Mouse (Mus musculus): ENCODE data around the gene 1700021F05Rik. TPM values are rescaled to one million over a fixed set of nuclear protein-coding genes. Genes with fewer than 3 reads are reported as not detected.
"Not testable (repeated sequence)": the region's sequence is repeated elsewhere in the genome, so short reads cannot be mapped to it uniquely, and the experiment has no call there.

1700021F05Rik gene
- polyA plus RNA-seq, 1 experiment from 2014 or later = 40.1 TPM

DNA sequence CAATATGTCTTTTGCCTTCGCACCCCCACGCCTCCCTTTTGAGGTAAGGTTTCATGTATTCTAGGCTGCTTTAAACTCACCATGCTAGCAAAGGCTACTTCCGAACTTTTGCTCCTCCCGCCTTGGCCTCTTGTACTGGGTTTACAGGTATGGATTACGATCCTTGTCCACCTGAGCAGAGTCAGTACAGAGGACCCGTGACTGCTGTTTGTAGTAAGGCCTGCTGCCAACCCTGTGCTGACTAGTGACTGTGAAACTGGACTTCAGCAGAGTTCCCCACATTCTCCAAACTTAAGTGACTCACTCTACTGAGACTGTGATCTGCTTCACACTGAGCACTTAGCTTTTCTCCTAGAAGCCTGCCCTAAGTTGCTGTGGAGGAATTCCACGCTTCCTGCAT, 3.1 kb downstream of the 1700021F05Rik start:
- no peak for DNase-seq

DNA sequence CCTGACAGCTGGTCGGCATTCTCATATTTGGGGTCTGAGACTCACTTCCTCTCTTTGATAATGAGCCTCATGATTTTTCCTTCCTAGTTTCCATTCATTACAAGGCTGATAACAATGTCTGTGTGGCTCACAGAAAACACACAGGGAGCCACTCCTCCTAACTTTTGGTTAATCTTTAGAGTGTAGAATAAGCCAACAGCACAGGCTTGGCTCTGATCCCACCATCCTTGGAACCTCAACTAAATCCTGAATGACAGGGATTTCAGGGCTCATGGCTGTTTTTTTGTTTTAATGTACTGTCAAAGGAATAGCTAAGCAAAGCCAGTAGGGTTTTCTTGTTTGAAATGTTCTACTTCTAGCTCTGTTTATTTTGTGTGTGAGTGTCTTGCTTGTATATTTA, 6.4 kb downstream of the 1700021F05Rik start:
- H3K27me3 ChIP-seq = no peaks in the 10 kb centered on the region
- no peak overlapping the region for H3K9ac ChIP-seq
- DNase-seq = no peak
- no peak overlapping the region for H3K4me3 ChIP-seq (replicated peaks)
- 30% methylated on average over 1 of the region's 1 CpGs for WGBS (ENCODE audit: insufficient replicate concordance)
- H3K36me3 ChIP-seq = peaks cover 43% of the 10 kb centered on the region
- ATAC-seq (ENCODE audit: low read depth) = no peak
- no peak overlapping the region for H3K4me2 ChIP-seq
- H3K27ac ChIP-seq = no peak overlapping the region
- no peaks in the 10 kb centered on the region for H3K9me3 ChIP-seq (replicated peaks)
- peaks cover 12% of the 10 kb centered on the region for H3K4me1 ChIP-seq (replicated peaks)

More for the DNA sequence above, 3.1 kb downstream of the 1700021F05Rik start:
- Histone ChIP-seq H3K27ac (peak overlapping the region; percentile 54), H3K9me3 (replicated peaks) (no peaks in the 10 kb centered on the region), H3K4me1 (replicated peaks) (peaks cover 28% of the 10 kb centered on the region), H3K9ac (no peak overlapping the region), H3K27me3 (no peaks in the 10 kb centered on the region), H3K4me2 (no peak overlapping the region), H3K4me3 (replicated peaks) (no peak overlapping the region), H3K36me3 (peaks cover 12% of the 10 kb centered on the region)
- 83% methylated on average over 7 of the region's 7 CpGs for WGBS (ENCODE audit: insufficient replicate concordance)
- no peak for ATAC-seq (ENCODE audit: low read depth)

DNA sequence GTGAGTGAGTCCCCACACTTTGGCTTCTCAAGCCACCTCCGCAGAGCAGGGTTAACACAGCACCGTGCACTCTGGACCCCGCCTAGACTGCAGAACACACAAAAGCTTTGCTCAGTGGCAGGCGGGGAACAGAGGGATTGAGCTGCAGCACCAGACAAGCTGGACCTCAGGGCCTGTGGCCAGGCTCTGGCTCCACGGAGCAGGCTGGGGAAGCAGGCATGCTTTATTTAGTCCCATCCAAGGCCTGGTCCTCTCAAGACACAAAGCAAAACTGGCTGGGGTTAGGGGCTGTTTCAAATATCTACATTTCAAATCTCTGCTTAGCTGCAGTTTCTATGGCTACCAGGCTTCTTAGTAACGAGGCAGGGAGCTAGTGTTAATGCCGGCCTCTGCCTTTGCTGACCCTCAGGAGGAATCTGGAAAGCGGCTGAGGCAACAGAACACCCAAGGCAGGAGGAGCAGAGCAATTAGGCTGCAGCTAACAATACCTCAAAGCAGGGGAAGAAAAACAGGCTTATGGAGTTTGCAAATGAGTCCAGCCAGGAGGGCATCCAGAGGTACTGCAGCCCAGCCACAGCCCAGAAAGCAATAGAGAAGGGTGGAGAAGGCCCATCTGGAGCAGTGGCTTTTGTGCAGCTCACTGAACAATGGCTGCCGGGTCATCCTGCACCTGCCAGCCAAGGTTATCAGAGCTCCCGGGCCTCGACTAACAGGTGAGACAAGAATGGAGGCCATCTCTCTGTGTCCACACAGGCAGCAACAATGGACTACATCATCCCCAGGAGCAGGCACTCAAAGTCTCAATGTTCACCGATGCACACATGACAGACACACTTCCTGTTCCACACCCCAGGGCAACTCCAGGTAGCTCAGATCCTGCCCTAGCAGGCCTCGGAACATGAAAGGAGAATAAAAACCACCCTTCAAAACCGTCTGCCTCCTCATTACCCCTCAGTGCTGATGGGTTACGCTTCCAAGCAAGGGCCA, 13.2 kb downstream of the 1700021F05Rik start:
- Histone ChIP-seq H3K4me3 (replicated peaks) (no peak overlapping the region), H3K36me3 (peaks cover 68% of the 10 kb centered on the region), H3K27ac (no peak overlapping the region), H3K27me3 (no peaks in the 10 kb centered on the region), H3K9ac (no peak overlapping the region), H3K4me2 (no peak overlapping the region), H3K4me1 (replicated peaks) (peaks cover 17% of the 10 kb centered on the region; the same call in 1 of the 2 replicates), H3K9me3 (replicated peaks) (no peaks in the 10 kb centered on the region)
- WGBS (ENCODE audit: insufficient replicate concordance) = 58% methylated on average over 15 of the region's 15 CpGs
- peak; percentile 72 for ATAC-seq (ENCODE audit: low read depth)
- no peak for DNase-seq

DNA sequence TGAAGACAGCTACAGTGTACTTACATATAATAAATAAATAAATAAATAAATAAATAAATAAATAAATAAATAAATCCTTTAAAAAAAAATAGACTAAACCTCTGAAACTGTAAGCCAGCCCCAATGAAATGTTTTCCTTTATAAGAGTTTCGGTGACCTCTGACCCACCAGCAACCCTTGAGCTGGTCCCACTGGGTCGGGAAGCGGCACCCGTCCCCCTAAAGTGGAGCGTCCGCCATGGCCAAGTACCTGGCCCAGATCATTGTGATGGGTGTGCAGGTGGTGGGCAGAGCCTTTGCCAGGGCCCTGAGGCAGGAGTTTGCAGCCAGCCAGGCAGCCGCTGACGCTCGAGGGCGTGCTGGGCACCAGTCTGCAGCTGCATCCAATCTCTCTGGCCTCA, 16.9 kb downstream of the 1700021F05Rik start, which contains the start of gene Gm9803:
Gene Gm9803 (plus strand): TSS at position 154 of the 400 bp plus-strand sequence.
- H3K4me3 ChIP-seq (replicated peaks); H3K4me2 ChIP-seq; H3K9ac ChIP-seq; DNase-seq; ATAC-seq (ENCODE audit: low read depth); H3K9me3 ChIP-seq (replicated peaks); H3K27me3 ChIP-seq; H3K27ac ChIP-seq: not testable (repeated sequence)
- H3K36me3 ChIP-seq = peaks cover 34% of the 10 kb centered on the region
- H3K4me1 ChIP-seq (replicated peaks) = peaks cover 17% of the 10 kb centered on the region; the same call in 1 of the 2 replicates
- WGBS (ENCODE audit: insufficient replicate concordance) = 87% methylated on average over 10 of the region's 10 CpGs

DNA sequence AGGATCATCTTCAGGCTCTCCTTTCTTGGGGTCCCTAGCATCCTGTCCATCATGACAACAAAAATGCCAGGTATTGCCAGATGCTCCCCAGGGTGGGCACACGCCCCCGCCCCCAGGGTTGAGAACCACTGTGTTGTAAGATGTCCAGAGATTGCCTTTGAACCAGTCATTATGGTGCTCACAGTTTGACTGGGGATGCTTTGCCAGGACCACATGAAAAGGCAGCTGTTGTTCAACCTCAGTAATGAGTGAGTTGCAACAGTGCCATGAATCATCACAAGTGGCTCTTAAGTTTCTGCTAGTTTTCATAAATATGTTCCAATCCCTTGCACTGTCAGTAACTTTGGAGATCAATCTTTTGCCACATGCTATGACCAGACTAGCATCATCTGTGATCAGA, 20.8 kb downstream of the 1700021F05Rik start:
- H3K4me2 ChIP-seq = no peak overlapping the region
- no peaks in the 10 kb centered on the region for H3K27me3 ChIP-seq
- ATAC-seq (ENCODE audit: low read depth) (no peak), DNase-seq (no peak)
- H3K36me3 ChIP-seq = peaks cover 10% of the 10 kb centered on the region
- H3K9me3 ChIP-seq (replicated peaks) = no peaks in the 10 kb centered on the region
- peaks cover 13% of the 10 kb centered on the region for H3K4me1 ChIP-seq (replicated peaks)
- no peak overlapping the region for H3K4me3 ChIP-seq (replicated peaks)
- H3K9ac ChIP-seq = no peak overlapping the region
- WGBS (ENCODE audit: insufficient replicate concordance) = 82% methylated on average over 2 of the region's 2 CpGs
- H3K27ac ChIP-seq = no peak overlapping the region

DNA sequence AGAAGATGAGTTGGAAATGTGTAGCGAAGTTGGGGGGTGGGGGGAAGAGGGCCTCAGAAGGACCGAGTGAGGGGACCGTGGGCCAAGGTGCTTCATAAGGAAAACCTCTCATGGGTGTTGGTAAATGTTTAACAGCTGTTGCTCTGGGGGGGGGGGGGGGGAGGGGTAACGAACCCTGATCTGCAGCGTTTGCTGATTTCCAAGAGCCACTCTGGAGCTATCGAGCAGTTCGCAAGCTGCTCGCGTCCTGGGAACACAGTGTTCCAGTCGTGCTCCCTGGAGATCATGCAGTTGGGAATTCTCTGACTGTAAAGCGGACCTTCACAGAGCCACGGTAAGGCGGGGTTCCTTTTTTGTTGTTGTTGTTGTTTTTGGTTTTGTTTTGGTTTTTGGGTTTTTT, 22.4 kb downstream of the 1700021F05Rik start:
- DNase-seq (no peak), ATAC-seq (ENCODE audit: low read depth) (no peak)
- no peak overlapping the region for H3K27ac ChIP-seq
- H3K27me3 ChIP-seq = no peaks in the 10 kb centered on the region
- H3K4me1 ChIP-seq (replicated peaks) = peaks cover 13% of the 10 kb centered on the region
- H3K9ac ChIP-seq = no peak overlapping the region
- H3K4me2 ChIP-seq = peak overlapping the region; percentile 19; the same call in 1 of the 2 replicates
- WGBS (ENCODE audit: insufficient replicate concordance) = 81% methylated on average over 13 of the region's 13 CpGs
- H3K9me3 ChIP-seq (replicated peaks) = no peaks in the 10 kb centered on the region
- H3K36me3 ChIP-seq = peaks cover 10% of the 10 kb centered on the region
- no peak overlapping the region for H3K4me3 ChIP-seq (replicated peaks)

DNA sequence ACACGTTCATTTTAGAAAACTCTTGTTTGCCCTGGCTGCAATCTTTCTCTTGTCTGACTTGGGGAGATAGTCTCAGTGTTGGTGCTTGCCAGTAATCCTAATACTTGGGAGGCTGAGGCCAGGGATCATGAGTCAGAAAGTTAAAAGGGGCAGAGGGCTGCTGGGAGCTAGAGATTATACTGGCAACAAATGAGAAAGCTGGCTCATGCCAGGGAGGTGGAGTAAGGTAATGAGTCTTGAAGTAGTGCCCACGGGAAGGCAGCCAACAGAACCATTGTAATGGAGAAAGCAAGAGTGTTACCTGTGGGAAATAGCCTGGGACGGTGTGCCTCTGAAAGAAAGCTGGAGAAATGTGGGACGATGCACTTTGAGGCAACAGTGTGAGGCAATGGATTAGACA, 23.0 kb downstream of the 1700021F05Rik start:
- no peaks in the 10 kb centered on the region for H3K27me3 ChIP-seq
- peaks cover 10% of the 10 kb centered on the region for H3K36me3 ChIP-seq
- H3K9ac ChIP-seq = no peak overlapping the region
- 57% methylated on average over 4 of the region's 4 CpGs for WGBS (ENCODE audit: insufficient replicate concordance)
- peaks cover 15% of the 10 kb centered on the region for H3K4me1 ChIP-seq (replicated peaks)
- no peak overlapping the region for H3K4me3 ChIP-seq (replicated peaks)
- DNase-seq (no peak), ATAC-seq (ENCODE audit: low read depth) (no peak)
- no peaks in the 10 kb centered on the region for H3K9me3 ChIP-seq (replicated peaks)
- no peak overlapping the region for H3K27ac ChIP-seq
- H3K4me2 ChIP-seq = no peak overlapping the region

DNA sequence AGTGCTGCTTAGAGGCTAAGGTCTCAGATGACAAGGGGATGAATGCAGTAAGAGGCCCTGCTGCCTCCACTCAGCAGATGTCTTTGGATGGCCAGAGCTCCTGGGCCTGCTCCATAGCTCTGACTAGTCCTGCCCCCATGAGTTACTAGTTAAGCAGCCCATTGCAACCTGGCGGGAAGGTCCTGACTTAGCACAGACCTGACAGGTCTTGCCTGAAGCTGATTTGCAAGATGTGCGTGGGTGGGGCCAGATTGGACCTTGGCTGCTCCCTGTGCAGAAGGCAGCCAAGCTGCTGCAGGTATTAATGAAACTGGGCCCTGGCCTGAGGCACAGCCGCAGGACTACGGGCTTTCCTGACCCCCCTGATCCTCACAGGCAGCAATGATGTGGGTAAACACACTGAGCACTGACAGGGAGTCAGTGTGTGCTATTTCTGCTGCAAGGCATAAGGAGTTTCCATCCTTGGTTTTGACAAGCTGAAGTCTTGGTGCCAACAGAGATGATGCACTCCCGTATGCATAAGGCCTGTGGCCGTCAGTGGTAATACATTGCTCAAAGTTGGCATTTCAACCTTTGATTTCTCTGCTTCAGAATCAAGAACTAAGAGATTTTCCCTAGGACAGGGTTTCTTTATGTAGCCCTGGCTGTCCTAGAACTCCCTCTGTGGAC, 23.7 kb downstream of the 1700021F05Rik start:
- Histone ChIP-seq H3K9ac (no peak overlapping the region; the same call in 1 of the 2 replicates), H3K4me1 (replicated peaks) (peaks cover 15% of the 10 kb centered on the region), H3K27me3 (no peaks in the 10 kb centered on the region), H3K4me2 (no peak overlapping the region), H3K27ac (no peak overlapping the region), H3K36me3 (peaks cover 14% of the 10 kb centered on the region), H3K4me3 (replicated peaks) (no peak overlapping the region), H3K9me3 (replicated peaks) (no peaks in the 10 kb centered on the region)
- DNase-seq (no peak), ATAC-seq (ENCODE audit: low read depth) (no peak)
- 67% methylated on average over 6 of the region's 6 CpGs for WGBS (ENCODE audit: insufficient replicate concordance)

DNA sequence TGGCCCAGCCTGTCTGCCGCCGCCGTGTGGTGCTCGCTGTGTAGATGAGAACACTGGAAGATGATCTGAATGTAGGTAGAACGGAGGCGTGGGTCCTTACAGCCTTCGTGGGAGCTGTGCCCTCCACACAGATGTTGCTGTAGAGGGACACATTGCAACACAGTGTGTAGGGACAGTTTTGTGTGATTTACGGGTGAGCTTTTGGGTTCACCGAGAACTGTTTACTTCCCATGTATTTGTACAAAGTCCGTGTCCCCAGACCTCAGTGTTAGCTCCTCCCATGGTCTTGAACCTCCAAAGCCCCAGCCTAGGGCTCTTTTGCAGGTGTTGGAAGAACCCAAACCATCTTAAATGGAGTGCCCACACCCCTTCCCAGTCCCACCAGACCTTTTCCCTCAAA, 27.8 kb downstream of the 1700021F05Rik start:
- WGBS (ENCODE audit: insufficient replicate concordance) = 85% methylated on average over 10 of the region's 10 CpGs
- H3K9me3 ChIP-seq (replicated peaks) = no peaks in the 10 kb centered on the region
- no peaks in the 10 kb centered on the region for H3K27me3 ChIP-seq
- peaks cover 14% of the 10 kb centered on the region for H3K4me1 ChIP-seq (replicated peaks)
- no peak overlapping the region for H3K4me2 ChIP-seq
- DNase-seq (no peak), ATAC-seq (ENCODE audit: low read depth) (no peak)
- peaks cover 45% of the 10 kb centered on the region for H3K36me3 ChIP-seq
- no peak overlapping the region for H3K9ac ChIP-seq
- no peak overlapping the region for H3K27ac ChIP-seq
- no peak overlapping the region for H3K4me3 ChIP-seq (replicated peaks)

DNA sequence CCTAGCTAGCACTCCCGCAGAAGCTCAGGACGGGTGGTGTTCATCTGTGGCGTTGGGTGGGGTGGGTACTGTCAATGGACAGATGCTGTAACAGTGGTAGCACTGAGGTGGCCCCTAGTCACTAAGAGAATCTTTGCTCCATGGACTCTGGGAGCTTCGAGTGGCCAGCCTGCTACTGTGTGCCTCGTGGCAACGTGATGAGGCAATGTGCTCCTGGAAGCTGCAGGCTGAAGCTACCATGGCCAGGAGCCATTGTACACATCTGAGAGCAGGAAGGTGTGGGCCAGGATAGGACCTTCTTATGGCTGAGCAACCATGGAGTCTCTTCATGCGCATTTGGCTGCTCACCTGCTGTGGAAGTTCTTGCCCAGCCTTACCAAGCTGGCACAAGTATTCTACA, 31.6 kb downstream of the 1700021F05Rik start:
- Histone ChIP-seq H3K4me3 (replicated peaks) (no peak overlapping the region), H3K4me1 (replicated peaks) (0 out of 2 replicates have a peak, but pooled peaks cover 2% of the 10 kb centered on the region), H3K4me2 (no peak overlapping the region), H3K27me3 (no peaks in the 10 kb centered on the region), H3K9me3 (replicated peaks) (no peaks in the 10 kb centered on the region), H3K36me3 (peaks cover 39% of the 10 kb centered on the region), H3K9ac (no peak overlapping the region), H3K27ac (no peak overlapping the region)
- WGBS (ENCODE audit: insufficient replicate concordance) = 79% methylated on average over 7 of the region's 7 CpGs
- DNase-seq (no peak), ATAC-seq (ENCODE audit: low read depth) (no peak)

DNA sequence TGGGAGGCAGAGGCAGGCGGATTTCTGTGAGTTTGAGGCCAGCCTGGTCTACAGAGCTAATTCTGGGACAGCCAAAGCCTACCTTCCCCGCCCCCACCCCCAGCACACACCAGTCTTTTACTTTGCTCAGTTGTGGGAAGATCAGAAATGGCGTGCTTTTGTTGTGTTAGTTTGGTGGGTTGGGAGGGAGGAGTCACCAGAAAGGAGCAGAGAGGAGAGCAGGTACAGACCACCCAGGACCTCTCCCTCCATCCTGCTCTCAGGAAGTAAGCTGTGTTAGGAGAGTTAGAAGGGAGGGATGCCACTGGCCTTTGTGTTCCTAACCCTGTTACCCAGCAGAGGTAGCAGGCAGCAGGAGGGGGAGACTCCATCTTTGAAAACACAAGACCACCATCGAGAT, 33.7 kb downstream of the 1700021F05Rik start:
- no peak overlapping the region for H3K4me3 ChIP-seq (replicated peaks)
- H3K9me3 ChIP-seq (replicated peaks) = no peaks in the 10 kb centered on the region
- no peak for DNase-seq
- peaks cover 34% of the 10 kb centered on the region for H3K36me3 ChIP-seq
- no peak for ATAC-seq (ENCODE audit: low read depth)
- H3K4me2 ChIP-seq = no peak overlapping the region
- WGBS (ENCODE audit: insufficient replicate concordance) = 70% methylated on average over 4 of the region's 4 CpGs
- H3K27me3 ChIP-seq = no peaks in the 10 kb centered on the region
- H3K4me1 ChIP-seq (replicated peaks) = no peaks in the 10 kb centered on the region
- no peak overlapping the region for H3K27ac ChIP-seq
- no peak overlapping the region for H3K9ac ChIP-seq

Measured in liver, embryonic 13.5 days (tissue).